Mouse (Mus musculus) induced T-regulatory cell, adult 2 months (primary cell): ENCODE results near the gene 1700029F12Rik.
A peak's percentile ranks its signal among the peaks of the same experiment; 100 is the strongest.

Source experiments
- DNase-seq: peaks from one replicate; pipeline ENCODE4 v3.0.0-alpha.2; 2012; ENCODE audit warnings: low read depth

1700029F12Rik gene

GRCm38 (mm10) chr13:97021906-97022305, 12.3 kb downstream of the 1700029F12Rik start:
- DNase-seq: no peak

- no peak for DNase-seq
Observed at GRCm38 (mm10) chr13:97020122-97020521, 14.0 kb downstream of the 1700029F12Rik start.

GRCm38 (mm10) chr13:97017711-97018110, 16.5 kb downstream of the 1700029F12Rik start:
- no peak for DNase-seq

GRCm38 (mm10) chr13:97014366-97014765, 19.8 kb downstream of the 1700029F12Rik start:
- DNase-seq: no peak

GRCm38 (mm10) chr13:97008266-97009153, 25.7 kb downstream of the 1700029F12Rik start:
- DNase-seq: peak; percentile 43

- DNase-seq: peak; percentile 9
Observed at GRCm38 (mm10) chr13:97007501-97008265, 26.5 kb downstream of the 1700029F12Rik start.

- DNase-seq: no peak
Observed at GRCm38 (mm10) chr13:97006784-97007183, 27.4 kb downstream of the 1700029F12Rik start.

GRCm38 (mm10) chr13:96997080-96997479, 37.1 kb downstream of the 1700029F12Rik start:
- no peak for DNase-seq

GRCm38 (mm10) chr13:96995243-96995642, 38.9 kb downstream of the 1700029F12Rik start:
- DNase-seq: peak; percentile 34

- DNase-seq: no peak
Observed at GRCm38 (mm10) chr13:96993291-96993989, 40.7 kb downstream of the 1700029F12Rik start.

- DNase-seq: no peak
Observed at GRCm38 (mm10) chr13:96990561-96991265, 43.4 kb downstream of the 1700029F12Rik start.

GRCm38 (mm10) chr13:96990045-96990444, 44.1 kb downstream of the 1700029F12Rik start:
- no peak for DNase-seq

- DNase-seq: no peak
Observed at GRCm38 (mm10) chr13:96989129-96989528, 45.0 kb downstream of the 1700029F12Rik start.

GRCm38 (mm10) chr13:96985599-96986275, 48.4 kb downstream of the 1700029F12Rik start:
- no peak for DNase-seq

GRCm38 (mm10) chr13:96984688-96985087, 49.5 kb downstream of the 1700029F12Rik start:
- DNase-seq: no peak

GRCm38 (mm10) chr13:96983251-96984126, 50.7 kb downstream of the 1700029F12Rik start:
- DNase-seq: peak; percentile 56

- DNase-seq: no peak
Observed at GRCm38 (mm10) chr13:96980561-96980960, 53.6 kb downstream of the 1700029F12Rik start.

GRCm38 (mm10) chr13:96976986-96977595, 57.1 kb downstream of the 1700029F12Rik start:
- no peak for DNase-seq

GRCm38 (mm10) chr13:96973318-96973717, 60.8 kb downstream of the 1700029F12Rik start:
- no peak for DNase-seq
